Comparison of ENCODE assay signal across 24 mouse cellular contexts in genomic region chr8:81527661-81528060, GRCm38 (mm10).
DNase-seq lines count a peak whose midpoint lies in the region; ATAC-seq and TF ChIP-seq lines count a peak whose summit lies in the region.
"Had no signal": no experiment of that assay in that cellular context is flagged by ENCODE, and none has a peak within 500 bp of the region (broad histone marks: within the 10 kb centered on the region; RNA-seq: fewer than 3 reads in every experiment).

No protein-coding gene starts in this region.

- no peak overlapping the region for H3K27ac ChIP-seq in forebrain, embryonic 12.5 days
- H3K27ac ChIP-seq in forebrain, embryonic 15.5 days (replicated peaks): no peak overlapping the region
- H3K27ac ChIP-seq: embryonic facial prominence, embryonic 12.5 days; heart, adult 2 months; hindbrain, embryonic 15.5 days; left cerebral cortex, adult 2 months had no signal

- no peak for TF ChIP-seq POLR2A in brain, embryonic 14.5 days (IDR thresholded peaks at IDR 0.05; ENCODE audit: borderline replicate concordance, extremely low read depth, insufficient read depth, insufficient read length, poor library complexity, severe bottlenecking)

- H3K4me3 ChIP-seq in forebrain, embryonic 12.5 days (replicated peaks): no peak overlapping the region
- no peak overlapping the region for H3K4me3 ChIP-seq in forebrain, embryonic 15.5 days
- H3K4me3 ChIP-seq: embryonic facial prominence, embryonic 12.5 days; erythroblast, embryonic 14.5 days; heart, adult 2 months; hindbrain, embryonic 15.5 days; left cerebral cortex, adult 2 months had no signal

- no peaks in the 10 kb centered on the region for H3K27me3 ChIP-seq in forebrain, embryonic 12.5 days
- H3K27me3 ChIP-seq in forebrain, embryonic 15.5 days: no peaks in the 10 kb centered on the region
- H3K27me3 ChIP-seq: CH12.LX; embryonic facial prominence, embryonic 12.5 days; hindbrain, embryonic 15.5 days had no signal

- DNase-seq in brain, embryonic 14.5 days (ENCODE audit: low read depth): peak; percentile 78
- DNase-seq in hindlimb bud, embryonic 11.5 days (ENCODE audit: extremely low spot score, low read depth, low spot score): peak; percentile 5
- DNase-seq in kidney, postnatal 25 days: no peak
- no peak for DNase-seq in adrenal gland, postnatal 4 days (ENCODE audit: low spot score in 2 of 2)
- DNase-seq: adrenal gland, postnatal 10 days; cerebellum, adult 11 months; cerebellum, postnatal 36 days; gastrocnemius, postnatal 10 days; heart, adult 2 months; heart, postnatal 4 days; kidney, adult 11 months; kidney, postnatal 10 days; left cerebral cortex, postnatal 4 days; liver, postnatal 0 days; lung, postnatal 10 days; thymus, postnatal 25 days had no signal

- H3K4me1 ChIP-seq in forebrain, embryonic 12.5 days: peaks cover 4% of the 10 kb centered on the region; the same call in 1 of the 2 replicates
- peaks cover 3% of the 10 kb centered on the region; the same call in 1 of the 2 replicates for H3K4me1 ChIP-seq in forebrain, embryonic 15.5 days
- H3K4me1 ChIP-seq: embryonic facial prominence, embryonic 12.5 days; hindbrain, embryonic 15.5 days had no signal

- TF ChIP-seq CTCF in brain, embryonic 14.5 days (IDR thresholded peaks at IDR 0.05; ENCODE audit: borderline replicate concordance, extremely low read depth, insufficient read depth, insufficient read length): no peak

- WGBS in forebrain, embryonic 12.5 days: 3% methylated on average over 4 of the region's 4 CpGs
- WGBS in forebrain, embryonic 15.5 days: 2% methylated on average over 4 of the region's 4 CpGs

- H3K9ac ChIP-seq in forebrain, embryonic 12.5 days: no peak overlapping the region
- no peak overlapping the region for H3K9ac ChIP-seq in forebrain, embryonic 15.5 days (replicated peaks)
- H3K9ac ChIP-seq: embryonic facial prominence, embryonic 12.5 days; hindbrain, embryonic 15.5 days; liver, postnatal 0 days had no signal

- no peak overlapping the region for H3K4me2 ChIP-seq in forebrain, embryonic 12.5 days
- H3K4me2 ChIP-seq in forebrain, embryonic 15.5 days (replicated peaks): no peak overlapping the region
- H3K4me2 ChIP-seq: embryonic facial prominence, embryonic 12.5 days; hindbrain, embryonic 15.5 days had no signal

- peak; percentile 53; the same call in 1 of the 2 replicates for ATAC-seq in forebrain, embryonic 12.5 days (ENCODE audit: low FRiP score)
- ATAC-seq in forebrain, embryonic 15.5 days (replicated peaks): no peak
- ATAC-seq in CD4-positive, CD25-positive, alpha-beta regulatory T cell, adult 4 months: peak; percentile 64
- ATAC-seq: liver, postnatal 0 days had no signal

- no peaks in the 10 kb centered on the region for H3K9me3 ChIP-seq in forebrain, embryonic 12.5 days
- no peaks in the 10 kb centered on the region for H3K9me3 ChIP-seq in forebrain, embryonic 15.5 days
- H3K9me3 ChIP-seq: embryonic facial prominence, embryonic 12.5 days; hindbrain, embryonic 15.5 days had no signal

- H3K36me3 ChIP-seq in forebrain, embryonic 12.5 days (replicated peaks): no peaks in the 10 kb centered on the region
- H3K36me3 ChIP-seq in forebrain, embryonic 15.5 days: no peaks in the 10 kb centered on the region
- H3K36me3 ChIP-seq: embryonic facial prominence, embryonic 12.5 days; hindbrain, embryonic 15.5 days had no signal

Comparison
In these comparisons a context has a peak if more than half of its experiments do, and no peak if none do; other contexts are left out.
1. DNase-seq: peak in brain, embryonic 14.5 days (single experiment) and hindlimb bud, embryonic 11.5 days (single experiment); none in kidney, postnatal 25 days (0 of 2) and adrenal gland, postnatal 4 days (0 of 2).